Mouse (Mus musculus): Measurements from ENCODE around the gene Tldc1. TPM values are rescaled to one million over a fixed set of nuclear protein-coding genes. Genes with fewer than 3 reads are reported as not detected.

The Tldc1 gene
- polyA plus RNA-seq, 1 experiment = 7.4 TPM

GRCm38 (mm10) chr8:119801168-119801567, 23.0 kb upstream of the Tldc1 start:
- no peak overlapping the region for H3K27ac ChIP-seq (ENCODE audit: insufficient read depth, low read depth, low read length)
- WGBS = 41% methylated on average over 4 of the region's 4 CpGs
- peaks cover 14% of the 10 kb centered on the region for H3K4me1 ChIP-seq (ENCODE audit: control insufficient read depth, insufficient read depth, insufficient read length, low read length)
- H3K27me3 ChIP-seq (ENCODE audit: control insufficient read depth, insufficient read depth, low read length) = no peaks in the 10 kb centered on the region
- no peak overlapping the region for H3K4me3 ChIP-seq (ENCODE audit: low read depth, low read length)
- no peak for TF ChIP-seq CTCF (IDR thresholded peaks at IDR 0.05; ENCODE audit: extremely low read depth, insufficient read length, insufficient replicate concordance, low read depth, low read length)
- TF ChIP-seq POLR2A (IDR thresholded peaks at IDR 0.05; ENCODE audit: low read depth, low read length) = no peak
- H3K36me3 ChIP-seq (ENCODE audit: control insufficient read depth, insufficient read depth, low read length) = no peaks in the 10 kb centered on the region

- Histone ChIP-seq H3K36me3 (ENCODE audit: control insufficient read depth, insufficient read depth, low read length) (no peaks in the 10 kb centered on the region), H3K4me1 (ENCODE audit: control insufficient read depth, insufficient read depth, insufficient read length, low read length) (peaks cover 7% of the 10 kb centered on the region), H3K27me3 (ENCODE audit: control insufficient read depth, insufficient read depth, low read length) (no peaks in the 10 kb centered on the region), H3K4me3 (ENCODE audit: low read depth, low read length) (no peak overlapping the region), H3K27ac (ENCODE audit: insufficient read depth, low read depth, low read length) (no peak overlapping the region)
- 43% methylated on average over 2 of the region's 2 CpGs for WGBS
- no peak for TF ChIP-seq CTCF (IDR thresholded peaks at IDR 0.05; ENCODE audit: extremely low read depth, insufficient read length, insufficient replicate concordance, low read depth, low read length)
- TF ChIP-seq POLR2A (IDR thresholded peaks at IDR 0.05; ENCODE audit: low read depth, low read length) = no peak
Observed at GRCm38 (mm10) chr8:119798965-119799264, 20.7 kb upstream of the Tldc1 start.

DNA sequence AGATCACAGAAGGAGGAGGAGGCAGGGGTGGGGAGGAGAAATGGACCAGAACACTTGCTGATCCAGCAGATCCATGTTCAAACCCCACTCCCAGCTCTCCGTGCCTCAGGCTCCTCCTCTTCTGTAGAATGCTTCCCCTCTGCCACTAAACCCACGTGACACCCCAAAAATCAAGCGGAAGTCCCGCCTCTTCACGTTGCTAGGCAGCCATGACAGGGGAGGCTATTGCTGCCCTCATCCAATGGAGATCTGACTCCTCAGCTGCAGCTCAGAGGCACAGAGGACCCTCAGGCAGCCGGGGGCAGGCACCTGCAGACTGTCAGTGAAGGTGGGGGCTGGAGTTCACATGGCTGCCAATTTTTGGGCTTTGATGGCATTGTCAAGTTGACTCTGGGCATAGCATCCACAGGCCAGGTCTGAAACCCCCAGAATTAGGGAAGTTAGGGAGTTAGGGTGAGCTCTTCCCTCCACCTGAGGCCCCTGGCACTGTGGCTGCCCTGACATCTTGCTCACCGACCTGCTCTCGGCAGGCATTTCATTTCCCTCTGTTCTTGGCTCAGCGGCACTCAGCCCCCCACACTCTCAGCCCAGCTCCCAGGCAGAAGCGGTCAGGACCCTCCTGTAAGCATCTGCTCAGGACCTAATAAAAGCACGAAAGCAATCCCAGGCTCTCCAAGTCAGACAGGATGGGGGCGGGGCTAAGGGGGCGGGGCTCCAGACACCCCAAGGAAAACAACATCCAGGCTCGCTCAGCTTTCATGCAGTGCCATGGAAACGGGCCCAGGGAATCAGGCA, 20.2 kb upstream of the Tldc1 start:
- H3K27ac ChIP-seq (ENCODE audit: insufficient read depth, low read depth, low read length) = no peak overlapping the region
- H3K4me3 ChIP-seq (ENCODE audit: low read depth, low read length) = peak overlapping the region; percentile 27
- H3K36me3 ChIP-seq (ENCODE audit: control insufficient read depth, insufficient read depth, low read length) = no peaks in the 10 kb centered on the region
- no peaks in the 10 kb centered on the region for H3K27me3 ChIP-seq (ENCODE audit: control insufficient read depth, insufficient read depth, low read length)
- TF ChIP-seq POLR2A (IDR thresholded peaks at IDR 0.05; ENCODE audit: low read depth, low read length) = no peak
- TF ChIP-seq CTCF (IDR thresholded peaks at IDR 0.05; ENCODE audit: extremely low read depth, insufficient read length, insufficient replicate concordance, low read depth, low read length) = no peak
- peaks cover 7% of the 10 kb centered on the region for H3K4me1 ChIP-seq (ENCODE audit: control insufficient read depth, insufficient read depth, insufficient read length, low read length)
- 29% methylated on average over 15 of the region's 15 CpGs for WGBS

DNA sequence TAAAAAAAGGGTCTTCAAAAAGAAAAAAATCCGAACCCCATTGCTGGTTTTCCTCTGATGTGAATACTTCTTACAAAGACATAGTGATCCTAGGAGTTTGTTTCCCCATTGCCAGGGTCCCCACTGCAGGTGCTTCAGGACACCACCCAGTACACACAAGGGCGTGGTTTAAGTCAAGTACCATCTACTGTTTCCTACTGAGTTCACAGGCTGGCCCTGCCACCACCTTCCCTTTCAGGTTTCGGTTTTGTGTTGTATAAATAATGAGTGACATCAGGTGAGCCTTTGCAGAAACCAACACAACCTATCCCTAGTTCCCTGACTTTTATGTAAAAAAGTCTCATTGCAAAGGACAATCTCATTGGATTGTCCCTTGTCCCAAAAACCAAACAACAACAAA, 17.4 kb upstream of the Tldc1 start:
- TF ChIP-seq POLR2A (IDR thresholded peaks at IDR 0.05; ENCODE audit: low read depth, low read length) (no peak), CTCF (IDR thresholded peaks at IDR 0.05; ENCODE audit: extremely low read depth, insufficient read length, insufficient replicate concordance, low read depth, low read length) (no peak)
- H3K36me3 ChIP-seq (ENCODE audit: control insufficient read depth, insufficient read depth, low read length) = no peaks in the 10 kb centered on the region
- 46% methylated on average over 3 of the region's 3 CpGs for whole genome bisulfite sequencing

DNA sequence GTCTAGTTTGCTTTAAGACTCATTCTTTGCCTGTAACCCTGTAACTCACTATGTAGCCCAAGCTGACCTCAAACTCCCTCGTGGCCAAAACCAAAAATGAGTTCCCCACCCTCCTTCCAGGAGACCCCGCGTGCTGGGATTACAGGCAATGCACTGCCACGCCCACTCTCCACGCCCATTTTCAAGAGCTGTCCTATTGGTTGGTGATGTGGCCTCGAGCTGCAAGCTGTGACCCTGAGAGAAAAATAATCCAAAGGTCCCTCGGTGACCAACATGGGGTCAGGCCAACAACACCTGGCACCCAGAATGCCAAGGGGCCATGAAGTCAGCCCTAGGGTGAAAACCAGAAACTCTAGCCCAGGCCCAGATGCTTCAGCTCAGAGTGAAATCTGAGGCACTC, 16.5 kb upstream of the Tldc1 start:
- Histone ChIP-seq H3K27ac (ENCODE audit: insufficient read depth, low read depth, low read length) (no peak overlapping the region), H3K36me3 (ENCODE audit: control insufficient read depth, insufficient read depth, low read length) (no peaks in the 10 kb centered on the region), H3K27me3 (ENCODE audit: control insufficient read depth, insufficient read depth, low read length) (no peaks in the 10 kb centered on the region), H3K4me1 (ENCODE audit: control insufficient read depth, insufficient read depth, insufficient read length, low read length) (peaks cover 22% of the 10 kb centered on the region), H3K4me3 (ENCODE audit: low read depth, low read length) (no peak overlapping the region)
- no peak for TF ChIP-seq POLR2A (IDR thresholded peaks at IDR 0.05; ENCODE audit: low read depth, low read length)
- TF ChIP-seq CTCF (IDR thresholded peaks at IDR 0.05; ENCODE audit: extremely low read depth, insufficient read length, insufficient replicate concordance, low read depth, low read length) = no peak
- WGBS = 74% methylated on average over 7 of the region's 7 CpGs

More for the DNA sequence above, 17.4 kb upstream of the Tldc1 start:
- Histone ChIP-seq H3K4me1 (ENCODE audit: control insufficient read depth, insufficient read depth, insufficient read length, low read length) (peaks cover 22% of the 10 kb centered on the region), H3K4me3 (ENCODE audit: low read depth, low read length) (no peak overlapping the region), H3K27ac (ENCODE audit: insufficient read depth, low read depth, low read length) (no peak overlapping the region), H3K27me3 (ENCODE audit: control insufficient read depth, insufficient read depth, low read length) (no peaks in the 10 kb centered on the region)

- Histone ChIP-seq H3K4me3 (ENCODE audit: low read depth, low read length) (no peak overlapping the region), H3K4me1 (ENCODE audit: control insufficient read depth, insufficient read depth, insufficient read length, low read length) (peaks cover 18% of the 10 kb centered on the region), H3K27ac (ENCODE audit: insufficient read depth, low read depth, low read length) (peak overlapping the region; percentile 44), H3K27me3 (ENCODE audit: control insufficient read depth, insufficient read depth, low read length) (no peaks in the 10 kb centered on the region), H3K36me3 (ENCODE audit: control insufficient read depth, insufficient read depth, low read length) (no peaks in the 10 kb centered on the region)
- TF ChIP-seq CTCF (IDR thresholded peaks at IDR 0.05; ENCODE audit: extremely low read depth, insufficient read length, insufficient replicate concordance, low read depth, low read length) (no peak), POLR2A (IDR thresholded peaks at IDR 0.05; ENCODE audit: low read depth, low read length) (no peak)
- WGBS = 31% methylated on average over 16 of the region's 16 CpGs
Observed at GRCm38 (mm10) chr8:119791804-119792704, 13.8 kb upstream of the Tldc1 start.

- H3K27ac ChIP-seq (ENCODE audit: insufficient read depth, low read depth, low read length) = no peak overlapping the region
- no peak for TF ChIP-seq CTCF (IDR thresholded peaks at IDR 0.05; ENCODE audit: extremely low read depth, insufficient read length, insufficient replicate concordance, low read depth, low read length)
- TF ChIP-seq POLR2A (IDR thresholded peaks at IDR 0.05; ENCODE audit: low read depth, low read length) = no peak
- no peak overlapping the region for H3K4me3 ChIP-seq (ENCODE audit: low read depth, low read length)
- peaks cover 16% of the 10 kb centered on the region for H3K4me1 ChIP-seq (ENCODE audit: control insufficient read depth, insufficient read depth, insufficient read length, low read length)
- 93% methylated on average over 7 of the region's 7 CpGs for WGBS
- H3K36me3 ChIP-seq (ENCODE audit: control insufficient read depth, insufficient read depth, low read length) = no peaks in the 10 kb centered on the region
- no peaks in the 10 kb centered on the region for H3K27me3 ChIP-seq (ENCODE audit: control insufficient read depth, insufficient read depth, low read length)
Observed at GRCm38 (mm10) chr8:119789581-119789980, 11.4 kb upstream of the Tldc1 start.
